Mouse (Mus musculus) common myeloid progenitor, adult 5-6 weeks (primary cell): ENCODE data around the gene Bmp6. TPM values are rescaled to one million over a fixed set of nuclear protein-coding genes. Genes with fewer than 3 reads are reported as not detected.
A peak's percentile ranks its signal among the peaks of the same experiment; 100 is the strongest.

Experiments
- ATAC-seq: replicated peaks from 2 replicates; pipeline ENCODE4 v1.8.0; 2016; ENCODE audit warnings: low read depth, mild to moderate bottlenecking, moderate TSS enrichment, inconsistent platforms; ENCODE audit not compliant: poor library complexity, severe bottlenecking
- total RNA-seq: library from RNA; stranded (forward); fragments of 200-1000, 187-1606 nt; gene quantifications from 2 replicates; pipeline ENCODE4 v1.2.3, GENCODE M21; 2017

Gene Bmp6
- 0.29 TPM in 1 of 2 replicates, not detected in the other for total RNA-seq

- peak; percentile 84 for ATAC-seq
Measured at GRCm38 (mm10) chr13:38344713-38345430, at the start of gene Bmp6. Gene Bmp6, plus strand, starts transcription at chr13:38345107.

- ATAC-seq: no peak
Measured at GRCm38 (mm10) chr13:38296166-38296565, 48.7 kb upstream of the Bmp6 start.

GRCm38 (mm10) chr13:38296601-38297000, 48.3 kb upstream of the Bmp6 start:
- ATAC-seq: no peak

- no peak for ATAC-seq
Measured at GRCm38 (mm10) chr13:38311125-38311524, 33.8 kb upstream of the Bmp6 start.

GRCm38 (mm10) chr13:38312357-38313040, 32.4 kb upstream of the Bmp6 start:
- ATAC-seq: no peak

- ATAC-seq: no peak
Measured at GRCm38 (mm10) chr13:38314590-38314989, 30.3 kb upstream of the Bmp6 start.

GRCm38 (mm10) chr13:38318418-38318817, 26.5 kb upstream of the Bmp6 start:
- ATAC-seq: no peak

GRCm38 (mm10) chr13:38320354-38320753, 24.6 kb upstream of the Bmp6 start:
- ATAC-seq: no peak

GRCm38 (mm10) chr13:38324452-38324851, 20.5 kb upstream of the Bmp6 start:
- no peak for ATAC-seq

- no peak for ATAC-seq
Measured at GRCm38 (mm10) chr13:38327377-38327776, 17.5 kb upstream of the Bmp6 start.

- no peak for ATAC-seq
Measured at GRCm38 (mm10) chr13:38333496-38333895, 11.4 kb upstream of the Bmp6 start.

GRCm38 (mm10) chr13:38342598-38342997, 2.3 kb upstream of the Bmp6 start:
- peak; percentile 51; the same call in 1 of the 2 replicates for ATAC-seq

GRCm38 (mm10) chr13:38343202-38343601, 1.7 kb upstream of the Bmp6 start:
- peak; percentile 34; the same call in 1 of the 2 replicates for ATAC-seq

- ATAC-seq: no peak
Measured at GRCm38 (mm10) chr13:38345431-38345820, 519 bp downstream of the Bmp6 start.

- ATAC-seq: no peak
Measured at GRCm38 (mm10) chr13:38346096-38346915, 1.4 kb downstream of the Bmp6 start.

- ATAC-seq: no peak
Measured at GRCm38 (mm10) chr13:38347021-38347774, 2.3 kb downstream of the Bmp6 start.

- ATAC-seq: no peak
Measured at GRCm38 (mm10) chr13:38347775-38348135, 2.8 kb downstream of the Bmp6 start.

GRCm38 (mm10) chr13:38349046-38349445, 4.1 kb downstream of the Bmp6 start:
- ATAC-seq: no peak

GRCm38 (mm10) chr13:38349818-38350217, 4.9 kb downstream of the Bmp6 start:
- no peak for ATAC-seq

- ATAC-seq: no peak
Measured at GRCm38 (mm10) chr13:38351996-38352395, 7.1 kb downstream of the Bmp6 start.
